Mouse (Mus musculus) ES-E14 (cell line): ENCODE data around the gene Shroom3.

Experiments
- HCFC1 ChIP-seq: IDR thresholded peaks from 2 replicates; pipeline ENCODE4 v1.6.1; 2012; ENCODE audit warnings: low read length, inconsistent platforms, borderline replicate concordance; ENCODE audit not compliant: insufficient read depth
- MAFK ChIP-seq: IDR thresholded peaks from 2 replicates; pipeline ENCODE4 v1.6.1; 2014; ENCODE audit warnings: mild to moderate bottlenecking, low read depth, low read length, inconsistent platforms; ENCODE audit not compliant: insufficient read depth
- ZNF384 ChIP-seq: IDR thresholded peaks from 2 replicates; pipeline ENCODE4 v1.6.1; 2012; ENCODE audit warnings: low read depth, low read length, inconsistent platforms

DNA sequence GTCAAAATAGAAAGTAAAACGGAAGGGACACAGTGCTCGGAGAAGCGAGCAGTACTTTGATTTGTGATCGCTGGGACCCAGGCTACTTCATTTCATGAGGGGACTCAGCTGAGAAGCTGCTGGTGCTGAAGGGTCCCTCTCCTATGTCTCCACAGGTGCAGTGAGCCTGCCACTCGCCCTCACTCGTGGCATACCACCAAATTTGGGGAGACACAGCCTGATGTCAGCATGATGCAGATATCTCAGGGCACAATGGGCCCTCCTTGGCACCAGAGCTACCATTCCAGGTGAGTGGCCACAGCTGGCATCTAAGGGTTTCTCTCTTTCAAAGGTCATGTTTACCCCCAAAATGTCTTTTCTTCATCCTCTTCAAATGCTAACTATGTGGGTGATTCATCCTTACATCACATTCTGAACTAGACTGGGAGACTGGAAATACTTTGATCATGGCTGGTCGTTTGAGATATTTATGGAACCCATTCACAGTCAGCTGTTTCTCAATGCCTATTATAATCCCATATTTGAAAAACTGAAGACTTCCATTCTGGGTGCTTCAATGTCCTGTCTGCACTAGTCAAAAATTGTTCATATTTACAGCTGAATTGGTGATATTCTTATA, 250.5 kb downstream of the Shroom3 start:
- TF ChIP-seq MAFK (no peak), ZNF384 (no peak), HCFC1 (no peak)
